Mouse (Mus musculus): Measurements from ENCODE around the gene Prkcb.

Gene Prkcb

DNA sequence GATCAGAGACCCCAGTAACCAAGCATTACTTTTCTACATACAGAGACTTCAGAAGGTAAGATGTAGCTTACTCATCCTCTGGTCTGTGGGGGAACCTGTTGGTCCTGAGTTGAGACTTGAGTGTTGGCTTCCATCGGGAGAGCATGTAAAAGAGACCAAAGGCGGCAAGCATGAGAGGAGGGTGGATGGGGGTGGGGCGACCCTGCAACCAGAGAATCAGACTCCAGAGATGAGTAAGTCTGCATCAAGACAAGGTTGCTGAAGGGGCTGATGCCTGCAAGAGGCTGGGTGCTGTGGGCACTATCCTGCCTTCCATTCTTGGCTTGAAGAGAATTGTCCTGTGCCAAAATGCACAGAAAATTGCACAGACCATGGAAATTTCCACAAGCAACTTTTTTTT, 83.8 kb downstream of the Prkcb start:
- DNase-seq = no peak

DNA sequence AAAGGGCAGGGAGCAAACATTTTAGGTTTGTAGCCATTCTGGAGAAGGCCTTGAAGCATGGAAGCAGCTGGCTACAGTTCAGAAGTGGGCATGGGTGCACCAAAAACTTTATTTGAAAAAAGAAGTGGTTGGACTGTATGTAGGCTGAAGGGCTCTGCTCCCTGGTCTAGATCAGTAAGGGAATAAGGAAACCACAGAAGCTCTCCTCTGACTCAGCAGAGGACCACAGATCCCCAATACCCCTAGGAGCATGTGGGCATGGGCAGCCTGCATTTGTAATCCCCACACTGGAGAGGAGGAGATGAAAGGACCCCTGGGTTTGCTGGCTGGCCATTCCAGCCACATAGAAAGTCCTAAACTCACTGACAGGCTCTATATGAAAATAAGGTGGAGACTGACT, 88.3 kb downstream of the Prkcb start:
- no peak for DNase-seq

DNA sequence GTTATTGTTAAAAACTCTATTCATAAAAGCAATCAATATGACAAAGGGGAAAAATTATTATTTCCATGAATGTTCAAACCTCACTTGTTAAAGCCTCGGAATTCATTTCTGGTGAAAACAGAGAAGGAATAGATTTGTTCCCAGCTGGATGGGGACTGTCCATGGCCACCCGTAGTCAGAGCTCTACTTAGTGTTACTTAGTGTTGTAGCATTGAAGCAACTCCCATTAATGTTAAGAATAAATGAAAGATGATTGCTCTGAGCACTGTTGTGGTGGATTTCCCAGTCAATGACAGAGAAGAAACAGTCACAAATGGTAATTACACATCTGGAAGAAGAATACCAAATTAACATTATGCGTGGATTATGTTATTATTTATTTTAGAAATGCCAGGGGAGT, 89.4 kb downstream of the Prkcb start:
- DNase-seq = no peak

- DNase-seq = peak; percentile 57
Measured at GRCm38 (mm10) chr7:122378473-122378872, 89.9 kb downstream of the Prkcb start.

- DNase-seq = no peak
Measured at GRCm38 (mm10) chr7:122379292-122379691, 90.7 kb downstream of the Prkcb start.

DNA sequence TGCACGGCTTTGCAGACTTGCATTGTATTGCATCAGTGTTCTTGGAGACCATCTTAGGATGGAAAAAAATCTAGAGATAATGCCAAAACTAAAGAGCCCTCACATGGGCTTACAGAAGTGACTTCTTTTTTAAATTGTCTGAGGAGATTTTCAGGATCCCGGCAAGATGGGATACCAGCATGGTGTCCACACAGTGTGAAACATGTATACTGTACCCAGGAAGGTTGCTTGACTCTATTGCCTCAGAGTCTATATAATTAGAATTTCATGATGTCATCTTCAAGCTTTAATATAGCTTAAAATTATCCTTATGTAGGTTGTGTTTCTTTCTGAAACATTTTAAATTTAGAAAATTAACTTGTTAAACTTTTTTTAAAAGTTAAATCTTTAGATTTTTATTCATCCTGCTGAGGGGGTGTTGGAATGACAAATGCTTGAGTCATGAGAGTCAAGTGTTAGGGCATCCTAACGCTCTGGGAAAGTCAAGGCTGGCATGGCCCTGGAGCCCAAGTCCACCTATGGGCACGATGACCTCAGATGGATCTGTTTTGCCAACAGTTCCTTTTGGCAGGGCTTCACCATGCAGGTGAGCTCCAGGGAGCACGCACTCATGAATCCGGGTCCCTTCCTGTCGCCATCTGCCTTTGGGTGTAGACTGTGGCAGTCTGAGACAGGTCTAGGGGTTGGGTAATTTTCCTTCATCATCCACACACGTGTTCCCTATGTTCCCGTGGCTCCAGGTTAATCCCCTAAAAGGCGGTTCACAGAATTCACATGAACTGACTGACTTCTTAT, 92.0 kb downstream of the Prkcb start:
- no peak for DNase-seq

GRCm38 (mm10) chr7:122381560-122381959, 93.0 kb downstream of the Prkcb start:
- no peak for DNase-seq

DNA sequence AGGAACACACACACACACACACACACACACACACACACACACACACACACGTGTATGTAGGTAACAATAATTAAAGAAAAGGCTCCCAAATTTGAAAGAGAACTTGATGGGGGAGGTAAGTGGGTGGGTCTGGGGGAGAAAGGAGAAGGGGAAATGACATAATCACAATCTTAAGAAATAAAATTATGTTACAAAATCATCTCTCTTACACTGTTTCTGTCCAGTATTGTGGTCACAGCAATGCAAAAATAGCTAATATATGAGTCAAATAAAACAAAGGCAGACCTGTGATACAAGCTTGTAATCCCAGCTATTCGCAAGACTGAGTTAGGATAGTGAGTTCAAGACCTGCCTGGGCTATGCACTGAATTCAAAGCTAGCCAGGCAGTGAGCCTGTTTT, 94.7 kb downstream of the Prkcb start:
- no peak for DNase-seq

GRCm38 (mm10) chr7:122384891-122385290, 96.3 kb downstream of the Prkcb start:
- no peak for DNase-seq

DNA sequence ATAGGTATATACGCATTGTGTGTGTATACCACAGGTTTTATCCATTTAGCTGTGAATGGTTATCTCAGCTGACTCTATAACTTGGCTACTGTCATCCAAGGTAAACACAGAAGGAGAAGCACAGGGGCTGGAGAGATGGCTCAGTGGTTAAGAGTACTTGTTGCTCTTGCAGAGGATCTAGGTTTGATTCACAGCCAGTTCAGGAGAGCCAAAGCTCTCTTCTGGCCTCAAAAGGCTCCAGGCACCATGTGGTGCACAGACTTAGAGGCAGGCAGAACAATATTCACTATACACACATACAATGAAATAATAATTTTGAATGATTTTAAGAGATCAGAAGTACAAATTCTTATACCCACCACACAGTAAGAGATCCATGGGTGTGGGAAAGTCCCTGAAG, 98.0 kb downstream of the Prkcb start:
- no peak for DNase-seq

DNA sequence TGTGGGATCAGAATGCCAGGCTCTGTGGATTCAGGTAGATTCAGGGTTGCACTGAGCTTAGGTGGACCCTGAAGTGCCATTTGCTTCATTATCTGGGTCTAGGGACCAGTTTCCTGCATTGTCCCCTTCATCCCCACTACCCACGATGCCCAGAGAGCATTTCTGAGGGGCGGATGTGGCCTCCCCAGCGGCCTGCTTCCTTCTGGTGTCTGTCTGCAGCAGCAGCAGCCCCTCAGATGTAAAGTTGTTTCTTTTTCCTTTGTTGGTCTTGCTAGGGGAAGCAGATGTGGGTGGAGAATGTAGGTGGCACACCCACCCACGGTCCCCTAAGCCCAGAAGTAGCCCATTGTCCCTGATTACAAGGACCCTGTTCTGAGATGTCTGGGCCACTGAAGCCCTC, 99.3 kb downstream of the Prkcb start:
- no peak for DNase-seq

DNA sequence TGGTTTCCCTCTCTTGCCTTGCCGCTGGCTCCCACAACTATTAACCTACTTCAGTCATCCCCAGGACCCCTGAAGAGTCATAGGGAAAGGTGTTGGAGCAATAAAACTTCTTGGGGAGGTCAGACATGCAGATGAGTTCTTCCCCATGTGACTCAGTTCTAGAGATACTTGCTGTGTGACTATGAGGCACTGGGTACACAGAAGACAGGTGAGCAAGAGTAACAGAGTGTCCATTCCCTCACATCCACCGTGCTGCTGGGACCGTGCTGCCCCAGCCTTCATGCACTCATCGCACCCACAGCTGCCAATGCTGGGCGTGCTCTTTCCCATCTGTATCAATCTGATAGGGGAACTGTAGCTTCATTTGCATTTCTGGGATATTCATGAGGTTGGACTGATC, 100.3 kb downstream of the Prkcb start:
- no peak for DNase-seq

DNA sequence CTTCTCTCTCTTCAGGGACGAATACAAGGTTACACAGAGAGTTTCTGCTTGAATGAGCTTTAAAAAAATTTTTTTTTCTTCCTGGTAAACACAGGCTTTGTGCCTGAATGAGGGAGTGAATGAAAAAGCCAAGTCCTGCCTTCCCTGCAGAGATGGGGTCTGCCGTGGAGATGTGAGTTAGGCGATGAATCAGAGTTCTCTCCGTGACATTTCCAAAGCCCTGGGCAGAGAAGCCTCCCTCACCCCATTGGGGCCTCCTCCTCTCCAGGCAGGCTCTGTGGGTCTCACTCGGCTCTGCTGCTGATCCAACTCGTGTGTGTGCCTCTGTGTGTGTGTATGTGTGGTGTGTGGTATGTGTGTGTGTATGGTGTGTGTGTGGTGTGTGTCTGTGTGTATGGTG, 101.1 kb downstream of the Prkcb start:
- peak; percentile 36 for DNase-seq

DNA sequence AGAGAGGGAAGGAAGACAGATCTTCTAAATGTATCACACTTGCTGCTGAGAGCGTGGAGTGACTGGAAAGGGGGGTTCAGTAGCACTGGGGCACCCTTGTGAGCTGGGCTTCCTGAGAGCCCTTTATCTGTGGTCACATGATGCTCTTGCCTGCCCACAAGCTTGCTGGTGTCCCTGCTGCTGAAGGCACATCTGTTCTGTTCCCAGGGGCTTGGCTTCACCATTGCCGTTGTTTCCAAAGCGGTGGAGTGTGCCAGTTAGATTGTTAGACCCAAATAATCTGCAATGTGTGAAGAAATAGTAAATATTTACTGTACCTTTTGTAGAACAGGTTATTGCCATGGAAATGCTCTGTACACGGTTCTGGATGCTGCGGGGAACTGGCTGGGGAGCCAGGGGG, 101.6 kb downstream of the Prkcb start:
- DNase-seq = peak; percentile 31

- no peak for DNase-seq
Measured at GRCm38 (mm10) chr7:122390683-122391082, 102.1 kb downstream of the Prkcb start.

DNA sequence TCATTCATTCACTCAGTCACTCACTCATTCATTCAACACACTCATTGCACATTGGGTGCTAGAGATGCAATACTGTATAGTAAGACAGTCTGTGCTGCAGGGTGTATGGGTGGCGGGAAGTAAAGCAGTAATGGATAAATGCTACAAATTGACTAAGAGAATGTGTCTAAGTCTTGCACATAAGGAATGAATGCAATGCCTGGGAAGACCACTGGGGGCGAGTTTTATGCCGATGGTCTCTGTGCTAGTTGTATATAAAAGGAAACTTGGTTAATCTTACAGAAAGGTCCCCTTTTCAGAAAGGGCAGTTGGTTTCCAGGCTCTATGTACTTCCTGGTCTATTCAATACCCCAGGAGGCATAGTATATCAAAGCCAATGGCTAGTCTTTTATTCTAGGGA, 102.8 kb downstream of the Prkcb start:
- DNase-seq = no peak

- no peak for DNase-seq
Measured at GRCm38 (mm10) chr7:122393964-122394363, 105.4 kb downstream of the Prkcb start.

- DNase-seq = no peak
Measured at GRCm38 (mm10) chr7:122395159-122395975, 106.8 kb downstream of the Prkcb start.

DNA sequence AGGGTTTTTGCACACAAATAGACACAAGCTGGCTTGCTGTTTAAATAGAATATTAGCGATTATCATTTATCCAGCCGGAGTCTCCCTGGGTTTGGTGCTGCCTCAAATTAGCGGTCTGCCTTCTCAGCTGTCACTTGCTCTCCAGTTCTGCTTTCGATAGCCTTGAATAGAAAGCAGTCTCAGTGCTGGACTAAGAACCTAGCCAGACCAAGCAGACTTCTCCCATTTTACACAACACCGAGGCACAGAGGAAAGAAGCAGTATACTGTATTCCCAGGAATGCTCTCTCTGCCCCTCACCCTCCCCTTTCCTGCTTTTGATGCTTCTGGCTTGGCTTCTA, 107.4 kb downstream of the Prkcb start:
- DNase-seq = no peak

DNA sequence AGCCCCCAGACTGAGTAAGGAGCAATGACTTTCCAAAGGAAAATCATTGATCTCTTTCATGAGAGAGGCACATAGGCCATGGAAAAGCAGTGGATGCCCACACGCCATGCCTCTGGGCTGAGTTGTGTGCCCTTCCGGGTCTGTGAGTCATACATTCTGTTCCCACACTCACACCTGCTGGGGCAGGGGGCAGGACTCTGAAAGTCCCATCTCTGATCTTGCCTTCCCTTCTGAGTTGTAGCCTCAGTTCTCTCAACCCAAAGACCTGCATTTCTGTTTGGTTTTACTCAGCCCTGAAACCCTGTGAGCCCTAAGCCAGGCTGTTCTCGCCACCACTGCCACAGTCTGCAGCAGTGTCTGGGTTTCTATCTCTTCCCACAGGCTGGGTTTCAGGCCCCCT, 109.1 kb downstream of the Prkcb start:
- no peak for DNase-seq

DNA sequence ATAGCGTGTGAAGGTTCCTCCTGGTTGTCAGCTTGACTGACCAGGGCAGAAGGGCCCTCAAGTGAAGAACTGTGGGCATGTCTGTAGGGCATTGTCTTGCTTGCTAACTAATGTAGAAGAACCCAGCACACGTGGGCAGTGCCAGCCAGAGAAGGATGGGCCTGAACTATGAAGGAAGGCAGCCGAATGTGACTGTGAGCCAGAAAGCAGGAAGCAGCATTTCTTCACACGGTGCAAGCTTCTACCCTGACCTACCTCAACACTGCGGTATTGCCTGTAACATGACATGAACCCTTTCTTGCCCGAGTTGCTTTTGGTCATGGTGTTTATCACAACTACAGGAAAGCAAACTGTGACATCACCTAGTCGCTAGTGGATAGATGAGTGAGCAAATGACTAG, 113.5 kb downstream of the Prkcb start:
- no peak for DNase-seq

- DNase-seq = no peak
Measured at GRCm38 (mm10) chr7:122403343-122403742, 114.8 kb downstream of the Prkcb start.

DNA sequence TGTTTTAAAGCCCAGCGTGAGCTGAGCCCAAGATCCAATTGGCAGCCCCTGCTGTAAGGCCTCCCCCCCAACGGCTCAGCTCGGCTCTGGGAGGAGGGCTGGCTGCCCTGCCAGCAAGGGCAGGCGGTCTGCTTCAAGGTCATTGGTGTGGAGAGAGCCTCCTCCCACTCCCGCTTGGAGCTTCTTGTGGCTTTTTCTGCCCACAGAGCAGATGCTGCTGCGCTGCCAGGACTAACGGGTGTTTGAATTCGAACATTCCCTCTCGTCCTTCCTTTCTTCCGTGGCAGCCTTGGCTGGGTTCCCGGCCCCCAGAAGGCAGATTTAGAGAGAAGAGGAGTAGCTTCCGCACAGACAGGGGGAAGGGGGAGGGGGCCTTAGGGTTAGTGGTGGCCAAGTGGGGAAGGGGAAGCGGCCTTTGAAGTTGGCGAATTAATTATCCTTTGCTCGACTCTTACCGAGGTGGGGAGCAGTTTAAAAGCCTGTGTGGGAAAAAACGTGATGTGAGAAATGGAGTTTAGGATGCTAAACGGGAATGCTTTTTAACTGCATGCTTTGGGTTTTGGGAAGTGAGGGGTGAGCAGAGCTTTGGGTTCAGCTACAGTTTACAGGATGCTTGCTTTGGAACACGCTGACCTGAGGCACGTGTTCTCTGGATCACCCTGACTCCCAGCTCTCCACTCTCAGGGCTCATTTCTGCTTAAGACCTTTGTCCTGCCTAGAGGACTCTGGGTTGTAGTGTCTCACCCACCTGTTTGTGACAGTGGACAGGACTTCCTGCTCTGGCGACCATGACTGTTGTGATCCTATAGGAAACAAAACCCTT, 116.2 kb downstream of the Prkcb start:
- DNase-seq = peak; percentile 84

- no peak for DNase-seq
Measured at GRCm38 (mm10) chr7:122406625-122407024, 118.1 kb downstream of the Prkcb start.
